Mouse (Mus musculus): ENCODE data around the gene Sesn2. TPM values are rescaled to one million over a fixed set of nuclear protein-coding genes. Genes with fewer than 3 reads are reported as not detected.

Gene Sesn2
- polyA plus RNA-seq, 1 experiment from 2014 or later: 9.4 TPM

- Histone ChIP-seq H3K4me3 (ENCODE audit: low read depth, low read length) (peak overlapping the region; percentile 77), H3K9ac (ENCODE audit: low read length) (peak overlapping the region; percentile 70), H3K9me3 (ENCODE audit: control insufficient read depth, low read length) (no peaks in the 10 kb centered on the region), H3K4me2 (ENCODE audit: low read depth, low read length, severe bottlenecking) (peak overlapping the region; percentile 76), H3K27me3 (ENCODE audit: control insufficient read depth, insufficient read depth, low read length) (no peaks in the 10 kb centered on the region), H3K4me1 (replicated peaks; ENCODE audit: control insufficient read depth, insufficient read depth, low read length) (no peaks in the 10 kb centered on the region; the same call in 1 of the 2 replicates), H3K27ac (ENCODE audit: low read depth, low read length) (peak overlapping the region; percentile 62), H3K36me3 (ENCODE audit: control insufficient read depth, insufficient read depth, low read length) (no peaks in the 10 kb centered on the region)
- WGBS: under 1% methylated on average over 52 of the region's 52 CpGs
- peak; percentile 82 for ATAC-seq (replicated peaks; ENCODE audit: low FRiP score)
- DNase-seq (ENCODE audit: low spot score): peak; percentile 90
Observed at GRCm38 (mm10) chr4:132509621-132510296, 542 bp downstream of the Sesn2 start.

- Histone ChIP-seq H3K9ac (ENCODE audit: low read length) (no peak overlapping the region), H3K4me3 (ENCODE audit: low read depth, low read length) (no peak overlapping the region), H3K9me3 (ENCODE audit: control insufficient read depth, low read length) (no peaks in the 10 kb centered on the region), H3K27me3 (ENCODE audit: control insufficient read depth, insufficient read depth, low read length) (no peaks in the 10 kb centered on the region), H3K27ac (ENCODE audit: low read depth, low read length) (no peak overlapping the region), H3K4me1 (replicated peaks; ENCODE audit: control insufficient read depth, insufficient read depth, low read length) (no peaks in the 10 kb centered on the region; the same call in 1 of the 2 replicates), H3K36me3 (ENCODE audit: control insufficient read depth, insufficient read depth, low read length) (no peaks in the 10 kb centered on the region), H3K4me2 (ENCODE audit: low read depth, low read length, severe bottlenecking) (no peak overlapping the region)
- no peak for DNase-seq (ENCODE audit: low spot score)
- ATAC-seq (replicated peaks; ENCODE audit: low FRiP score): no peak
- WGBS: 36% methylated on average over 2 of the region's 2 CpGs
Observed at GRCm38 (mm10) chr4:132507210-132507609, 3.1 kb downstream of the Sesn2 start.

DNA sequence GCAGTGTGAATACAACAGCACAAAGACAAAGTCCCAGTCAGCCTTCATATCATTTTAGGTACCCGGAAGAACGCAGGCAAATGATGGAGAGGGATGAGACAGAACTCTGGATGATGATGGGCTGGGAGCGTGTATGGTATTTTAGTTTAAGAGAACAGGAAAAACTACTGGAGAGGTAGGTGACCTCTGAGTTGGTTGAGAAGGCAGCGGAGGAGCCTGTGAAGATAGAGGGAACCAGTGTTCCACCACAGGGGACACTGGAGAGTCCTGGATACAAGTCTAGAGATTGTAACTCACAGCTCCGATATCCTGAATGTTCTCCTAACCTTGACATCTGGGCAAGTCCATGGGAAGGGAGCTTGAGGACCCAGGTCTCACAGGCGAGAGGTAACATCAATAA lies 4.1 kb downstream of the Sesn2 start:
- Histone ChIP-seq H3K9me3 (ENCODE audit: control insufficient read depth, low read length) (no peaks in the 10 kb centered on the region), H3K4me2 (ENCODE audit: low read depth, low read length, severe bottlenecking) (no peak overlapping the region), H3K36me3 (ENCODE audit: control insufficient read depth, insufficient read depth, low read length) (no peaks in the 10 kb centered on the region), H3K4me3 (ENCODE audit: low read depth, low read length) (no peak overlapping the region), H3K27ac (ENCODE audit: low read depth, low read length) (no peak overlapping the region), H3K27me3 (ENCODE audit: control insufficient read depth, insufficient read depth, low read length) (no peaks in the 10 kb centered on the region), H3K9ac (ENCODE audit: low read length) (no peak overlapping the region), H3K4me1 (replicated peaks; ENCODE audit: control insufficient read depth, insufficient read depth, low read length) (no peaks in the 10 kb centered on the region; the same call in 1 of the 2 replicates)
- ATAC-seq (replicated peaks; ENCODE audit: low FRiP score): no peak
- WGBS: 71% methylated on average over 6 of the region's 6 CpGs
- no peak for DNase-seq (ENCODE audit: low spot score)

DNA sequence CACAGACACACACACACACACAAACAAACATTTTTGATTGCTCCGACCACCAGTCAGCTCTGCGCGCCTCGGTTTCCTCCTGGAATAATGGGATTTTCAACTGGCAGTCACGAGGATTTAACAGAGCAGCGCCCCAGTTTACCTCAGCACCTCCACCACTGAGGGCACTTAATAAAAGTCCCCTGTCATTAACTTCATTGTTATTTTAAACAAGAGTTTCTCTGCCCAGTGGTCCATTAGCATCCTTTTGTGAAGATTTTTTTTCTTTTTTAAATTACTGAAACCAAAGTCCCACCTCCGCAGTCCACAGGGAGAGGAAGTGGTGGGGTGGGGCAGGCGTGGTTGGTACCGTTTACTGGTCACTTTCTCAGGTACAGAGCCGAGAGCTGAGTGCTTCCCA lies 4.5 kb downstream of the Sesn2 start:
- DNase-seq (ENCODE audit: low spot score) (no peak), ATAC-seq (replicated peaks; ENCODE audit: low FRiP score) (no peak)
- Histone ChIP-seq H3K4me1 (replicated peaks; ENCODE audit: control insufficient read depth, insufficient read depth, low read length) (no peaks in the 10 kb centered on the region; the same call in 1 of the 2 replicates), H3K36me3 (ENCODE audit: control insufficient read depth, insufficient read depth, low read length) (no peaks in the 10 kb centered on the region), H3K27me3 (ENCODE audit: control insufficient read depth, insufficient read depth, low read length) (no peaks in the 10 kb centered on the region), H3K4me3 (ENCODE audit: low read depth, low read length) (no peak overlapping the region), H3K27ac (ENCODE audit: low read depth, low read length) (no peak overlapping the region), H3K4me2 (ENCODE audit: low read depth, low read length, severe bottlenecking) (no peak overlapping the region), H3K9me3 (ENCODE audit: control insufficient read depth, low read length) (no peaks in the 10 kb centered on the region), H3K9ac (ENCODE audit: low read length) (no peak overlapping the region)
- 30% methylated on average over 10 of the region's 10 CpGs for WGBS

- Histone ChIP-seq H3K27me3 (ENCODE audit: control insufficient read depth, insufficient read depth, low read length) (no peaks in the 10 kb centered on the region), H3K4me2 (ENCODE audit: low read depth, low read length, severe bottlenecking) (no peak overlapping the region), H3K36me3 (ENCODE audit: control insufficient read depth, insufficient read depth, low read length) (no peaks in the 10 kb centered on the region), H3K4me1 (replicated peaks; ENCODE audit: control insufficient read depth, insufficient read depth, low read length) (no peaks in the 10 kb centered on the region; the same call in 1 of the 2 replicates), H3K27ac (ENCODE audit: low read depth, low read length) (no peak overlapping the region), H3K9ac (ENCODE audit: low read length) (no peak overlapping the region), H3K4me3 (ENCODE audit: low read depth, low read length) (no peak overlapping the region), H3K9me3 (ENCODE audit: control insufficient read depth, low read length) (no peaks in the 10 kb centered on the region)
- DNase-seq (ENCODE audit: low spot score) (no peak), ATAC-seq (replicated peaks; ENCODE audit: low FRiP score) (no peak)
- WGBS: 65% methylated on average over 6 of the region's 6 CpGs
Observed at GRCm38 (mm10) chr4:132505034-132505738, 5.1 kb downstream of the Sesn2 start.

GRCm38 (mm10) chr4:132503344-132503743 lies 7.0 kb downstream of the Sesn2 start:
- no peak overlapping the region for H3K27ac ChIP-seq (ENCODE audit: low read depth, low read length)
- H3K4me3 ChIP-seq (ENCODE audit: low read depth, low read length): no peak overlapping the region
- DNase-seq (ENCODE audit: low spot score): no peak
- no peak overlapping the region for H3K9ac ChIP-seq (ENCODE audit: low read length)
- H3K36me3 ChIP-seq (ENCODE audit: control insufficient read depth, insufficient read depth, low read length): no peaks in the 10 kb centered on the region
- H3K9me3 ChIP-seq (ENCODE audit: control insufficient read depth, low read length): no peaks in the 10 kb centered on the region
- no peak overlapping the region for H3K4me2 ChIP-seq (ENCODE audit: low read depth, low read length, severe bottlenecking)
- ATAC-seq (replicated peaks; ENCODE audit: low FRiP score): no peak
- no peaks in the 10 kb centered on the region for H3K4me1 ChIP-seq (replicated peaks; ENCODE audit: control insufficient read depth, insufficient read depth, low read length)
- WGBS: 87% methylated on average over 11 of the region's 11 CpGs
- no peaks in the 10 kb centered on the region for H3K27me3 ChIP-seq (ENCODE audit: control insufficient read depth, insufficient read depth, low read length)

- 95% methylated on average over 6 of the region's 6 CpGs for WGBS
- Histone ChIP-seq H3K27ac (ENCODE audit: low read depth, low read length) (no peak overlapping the region), H3K4me3 (ENCODE audit: low read depth, low read length) (no peak overlapping the region), H3K4me2 (ENCODE audit: low read depth, low read length, severe bottlenecking) (no peak overlapping the region), H3K36me3 (ENCODE audit: control insufficient read depth, insufficient read depth, low read length) (no peaks in the 10 kb centered on the region; the same call in 1 of the 2 replicates), H3K27me3 (ENCODE audit: control insufficient read depth, insufficient read depth, low read length) (no peaks in the 10 kb centered on the region), H3K9ac (ENCODE audit: low read length) (no peak overlapping the region), H3K9me3 (ENCODE audit: control insufficient read depth, low read length) (no peaks in the 10 kb centered on the region), H3K4me1 (replicated peaks; ENCODE audit: control insufficient read depth, insufficient read depth, low read length) (no peaks in the 10 kb centered on the region)
- no peak for ATAC-seq (replicated peaks; ENCODE audit: low FRiP score)
- no peak for DNase-seq (ENCODE audit: low spot score)
Observed at GRCm38 (mm10) chr4:132501639-132502038, 8.7 kb downstream of the Sesn2 start.

- DNase-seq (ENCODE audit: low spot score) (no peak), ATAC-seq (replicated peaks; ENCODE audit: low FRiP score) (no peak)
- WGBS: 93% methylated on average over 20 of the region's 20 CpGs
- Histone ChIP-seq H3K4me1 (replicated peaks; ENCODE audit: control insufficient read depth, insufficient read depth, low read length) (no peaks in the 10 kb centered on the region), H3K9ac (ENCODE audit: low read length) (no peak overlapping the region), H3K27me3 (ENCODE audit: control insufficient read depth, insufficient read depth, low read length) (no peaks in the 10 kb centered on the region), H3K9me3 (ENCODE audit: control insufficient read depth, low read length) (no peaks in the 10 kb centered on the region), H3K4me3 (ENCODE audit: low read depth, low read length) (no peak overlapping the region), H3K27ac (ENCODE audit: low read depth, low read length) (no peak overlapping the region), H3K4me2 (ENCODE audit: low read depth, low read length, severe bottlenecking) (no peak overlapping the region), H3K36me3 (ENCODE audit: control insufficient read depth, insufficient read depth, low read length) (no peaks in the 10 kb centered on the region; the same call in 1 of the 2 replicates)
Observed at GRCm38 (mm10) chr4:132494271-132494918, 15.9 kb downstream of the Sesn2 start.

Measured in forebrain, embryonic 11.5 days (tissue).